Mouse (Mus musculus) CD4-positive helper T cell, adult 2 months (primary cell): ENCODE results near the gene Rps15a.

Experiments used
- DNase-seq: peaks from one replicate; pipeline ENCODE4 v3.0.0-alpha.2; 2012; ENCODE audit warnings: low read depth, missing footprints, low spot score

Gene Rps15a

GRCm38 (mm10) chr7:118116787-118117538 is 975 bp upstream of the Rps15a start:
- DNase-seq = no peak

- no peak for DNase-seq
Observed at GRCm38 (mm10) chr7:118115533-118115876, 483 bp downstream of the Rps15a start.

- DNase-seq = peak; percentile 49
Observed at GRCm38 (mm10) chr7:118113541-118114297, 2.3 kb downstream of the Rps15a start.

GRCm38 (mm10) chr7:118111128-118111527 is 4.9 kb downstream of the Rps15a start:
- no peak for DNase-seq

GRCm38 (mm10) chr7:118107671-118108070 is 8.3 kb downstream of the Rps15a start:
- no peak for DNase-seq

GRCm38 (mm10) chr7:118104458-118105052 is 11.4 kb downstream of the Rps15a start:
- DNase-seq = no peak

- DNase-seq = no peak
Observed at GRCm38 (mm10) chr7:118103462-118104379, 12.3 kb downstream of the Rps15a start.

- DNase-seq = no peak
Observed at GRCm38 (mm10) chr7:118102678-118103461, 13.1 kb downstream of the Rps15a start.

- peak; percentile 65 for DNase-seq
Observed at GRCm38 (mm10) chr7:118102231-118102630, 13.8 kb downstream of the Rps15a start.

GRCm38 (mm10) chr7:118097615-118098014 is 18.4 kb downstream of the Rps15a start:
- DNase-seq = no peak

GRCm38 (mm10) chr7:118079987-118080386 is 36.0 kb downstream of the Rps15a start:
- DNase-seq = peak; percentile 22

GRCm38 (mm10) chr7:118079097-118079496 is 36.9 kb downstream of the Rps15a start:
- DNase-seq = peak; percentile 9

GRCm38 (mm10) chr7:118067261-118067660 is 48.7 kb downstream of the Rps15a start:
- DNase-seq = no peak

- DNase-seq = no peak
Observed at GRCm38 (mm10) chr7:118056300-118056699, 59.7 kb downstream of the Rps15a start.
